Mouse (Mus musculus): ENCODE results near the gene Gm4788.
"Not testable (repeated sequence)": the region's sequence is repeated elsewhere in the genome, so short reads cannot be mapped to it uniquely, and the experiment has no call there.

The Gm4788 gene

GRCm38 (mm10) chr1:139781143-139781542, at the start of gene Gm4788:
Gene Gm4788 (minus strand): TSS chr1:139781243.
- DNase-seq (ENCODE audit: low spot score), result no peak

- no peak for DNase-seq (ENCODE audit: low spot score)
Measured at GRCm38 (mm10) chr1:139808594-139808993, 27.6 kb upstream of the Gm4788 start.

- DNase-seq (ENCODE audit: low spot score), result not testable (repeated sequence)
Measured at GRCm38 (mm10) chr1:139769913-139770312, 11.1 kb downstream of the Gm4788 start.

GRCm38 (mm10) chr1:139716681-139717080, 64.4 kb downstream of the Gm4788 start:
- DNase-seq (ENCODE audit: low spot score), result not testable (repeated sequence)

- DNase-seq (ENCODE audit: low spot score), result not testable (repeated sequence)
Measured at GRCm38 (mm10) chr1:139716249-139716648, 64.8 kb downstream of the Gm4788 start.

- not testable (repeated sequence) for DNase-seq (ENCODE audit: low spot score)
Measured at GRCm38 (mm10) chr1:139649921-139650320, 131.1 kb downstream of the Gm4788 start.
